Mouse (Mus musculus) embryonic fibroblast, embryonic 13.5 days (primary cell): ENCODE measurements around the gene Slc4a10.

Experiments
- CTCF ChIP-seq: IDR thresholded peaks from 2 replicates; pipeline ENCODE4 v1.5.1; 2011; ENCODE audit warnings: mild to moderate bottlenecking, control low read depth, low read length, moderate library complexity, borderline replicate concordance; ENCODE audit not compliant: insufficient read depth
- POLR2A ChIP-seq: IDR thresholded peaks from 2 replicates; pipeline ENCODE4 v1.6.1; 2011; ENCODE audit warnings: low read depth, mild to moderate bottlenecking, control low read depth, low read length, moderate library complexity

- TF ChIP-seq CTCF (no peak), POLR2A (no peak)
Observed at GRCm38 (mm10) chr2:62089208-62089607, 42.9 kb downstream of the Slc4a10 start.
